Mouse (Mus musculus): ENCODE results near the gene Inhba. TPM values are rescaled to one million over a fixed set of nuclear protein-coding genes. Genes with fewer than 3 reads are reported as not detected.
A peak's percentile ranks its signal among the peaks of the same experiment; 100 is the strongest.

Gene Inhba
- total and polyA plus RNA-seq, 3 experiments, result not detected

- 0 out of 2 replicates have a peak, but pooled peaks have one; percentile 40 for TF ChIP-seq NRF1 (IDR thresholded peaks at IDR 0.05; ENCODE audit: low read depth, low read length)
- peak; percentile 30; the same call in 1 of the 2 replicates for TF ChIP-seq TCF12 (IDR thresholded peaks at IDR 0.05; ENCODE audit: low read depth, low read length)
- no peak for TF ChIP-seq MAFK (IDR thresholded peaks at IDR 0.05; ENCODE audit: insufficient replicate concordance, low read length)
These were observed 714 bp downstream of the Inhba start (continued) for GRCm38 (mm10) chr13:16012243-16012887.

- Histone ChIP-seq H3K27ac (ENCODE audit: insufficient read depth, low read depth) (no peak overlapping the region), H3K36me3 (replicated peaks in 1 of 2; ENCODE audit: control insufficient read depth in 1 of 2, insufficient read depth in 1 of 2, low read length in 1 of 2) (no peaks in the 10 kb centered on the region), H3K9me3 (replicated peaks; ENCODE audit: low read length) (no peaks in the 10 kb centered on the region), H3K9ac (ENCODE audit: insufficient read depth, low read depth) (no peak overlapping the region), H3K27me3 (replicated peaks) (no peaks in the 10 kb centered on the region), H3K79me2 (replicated peaks; ENCODE audit: control insufficient read depth, extremely low read depth, insufficient read depth, poor library complexity, severe bottlenecking) (no peaks in the 10 kb centered on the region), H3K4me1 (ENCODE audit: control insufficient read depth in 1 of 2, insufficient read depth in 2 of 2) (peaks cover 0 to 8% of the 10 kb centered on the region in 2 experiments; a peak in 2 of 4 replicates), H3K4me3 (replicated peaks in 1 of 3; ENCODE audit: low read depth in 2 of 3, low read length in 2 of 3, poor library complexity in 1 of 3) (no peak overlapping the region), H3K4me2 (ENCODE audit: insufficient read depth, low read depth, poor library complexity, severe bottlenecking) (no peak overlapping the region)
- no peak for TF ChIP-seq RAD21 (IDR thresholded peaks at IDR 0.05; ENCODE audit: low read depth, low read length)
- TF ChIP-seq TBP (conservative IDR thresholded peaks at IDR 0.05; ENCODE audit: low read depth, low read length), result no peak
- no peak for TF ChIP-seq CTCF (conservative IDR thresholded peaks at IDR 0.05 in 1 of 2, IDR thresholded peaks at IDR 0.05 in 1 of 2; ENCODE audit: low read depth in 2 of 2, low read length in 2 of 2)
- TF ChIP-seq EP300 (IDR thresholded peaks at IDR 0.05; ENCODE audit: low read length), result no peak
- no peak for TF ChIP-seq MEF2A (IDR thresholded peaks at IDR 0.05; ENCODE audit: borderline replicate concordance, low read depth, low read length)
- TF ChIP-seq ZC3H11A (IDR thresholded peaks at IDR 0.05; ENCODE audit: low read depth, low read length), result no peak
- no peak for TF ChIP-seq MXI1 (IDR thresholded peaks at IDR 0.05; ENCODE audit: low read depth, low read length)
- TF ChIP-seq ETS1 (conservative IDR thresholded peaks at IDR 0.05; ENCODE audit: low read depth, low read length), result no peak
- dilution Hi-C loops (cut with MboI; ENCODE audit: extremely low pct_ligation_motif_present, extremely low pct_unique_long_range_greater_than_20kb, low sequenced_read_pairs), result no loop called here
- in situ Hi-C loops (cut with MboI; ENCODE audit: low pct_ligation_motif_present, low pct_unique_long_range_greater_than_20kb, low sequenced_read_pairs), result loop anchor here (25.0 kb wide), 3 partner anchors 473 to 1423 kb away; no protein-coding TSS in a partner anchor
- DNase-seq (ENCODE audit: extremely low read depth), result no peak
These were observed 2.5 kb downstream of the Inhba start for GRCm38 (mm10) chr13:16014166-16014565.

- no peaks in the 10 kb centered on the region for H3K36me3 ChIP-seq (replicated peaks in 1 of 2; ENCODE audit: control insufficient read depth in 1 of 2, insufficient read depth in 1 of 2, low read length in 1 of 2)
- no peak overlapping the region for H3K9ac ChIP-seq (ENCODE audit: insufficient read depth, low read depth)
- H3K27ac ChIP-seq (ENCODE audit: insufficient read depth, low read depth), result no peak overlapping the region
- dilution Hi-C loops (cut with MboI; ENCODE audit: extremely low pct_ligation_motif_present, extremely low pct_unique_long_range_greater_than_20kb, low sequenced_read_pairs), result no loop called here
- TF ChIP-seq ELF1 (IDR thresholded peaks at IDR 0.05; ENCODE audit: low read depth, low read length) (no peak), JUN (IDR thresholded peaks at IDR 0.05; ENCODE audit: insufficient read depth, low read depth, low read length) (no peak), USF1 (IDR thresholded peaks at IDR 0.05; ENCODE audit: low read depth, low read length) (no peak), MYC (IDR thresholded peaks at IDR 0.05; ENCODE audit: low read depth, low read length) (no peak), BHLHE40 (IDR thresholded peaks at IDR 0.05; ENCODE audit: low read depth, low read length) (no peak), SIN3A (IDR thresholded peaks at IDR 0.05; ENCODE audit: low read length) (no peak), CHD1 (IDR thresholded peaks at IDR 0.05; ENCODE audit: low read depth, low read length) (no peak), MXI1 (IDR thresholded peaks at IDR 0.05; ENCODE audit: low read depth, low read length) (no peak), TBP (conservative IDR thresholded peaks at IDR 0.05; ENCODE audit: low read depth, low read length) (no peak), POLR2A (IDR thresholded peaks at IDR 0.05; ENCODE audit: low read depth, low read length) (no peak), MEF2A (IDR thresholded peaks at IDR 0.05; ENCODE audit: borderline replicate concordance, low read depth, low read length) (no peak), IRF4 (IDR thresholded peaks at IDR 0.05; ENCODE audit: low read depth, low read length) (no peak), TCF12 (IDR thresholded peaks at IDR 0.05; ENCODE audit: low read depth, low read length) (no peak), NRF1 (IDR thresholded peaks at IDR 0.05; ENCODE audit: low read depth, low read length) (no peak), KAT2A (IDR thresholded peaks at IDR 0.05; ENCODE audit: insufficient replicate concordance, low read length) (no peak), ETS1 (conservative IDR thresholded peaks at IDR 0.05; ENCODE audit: low read depth, low read length) (no peak)
- no peaks in the 10 kb centered on the region for H3K79me2 ChIP-seq (replicated peaks; ENCODE audit: control insufficient read depth, extremely low read depth, insufficient read depth, poor library complexity, severe bottlenecking)
- no peak for DNase-seq (ENCODE audit: extremely low read depth)
- peaks cover 0 to 8% of the 10 kb centered on the region in 2 experiments; a peak in 2 of 4 replicates for H3K4me1 ChIP-seq (ENCODE audit: control insufficient read depth in 1 of 2, insufficient read depth in 2 of 2)
- no peaks in the 10 kb centered on the region for H3K9me3 ChIP-seq (replicated peaks; ENCODE audit: low read length)
- H3K4me2 ChIP-seq (ENCODE audit: insufficient read depth, low read depth, poor library complexity, severe bottlenecking), result no peak overlapping the region
- no peaks in the 10 kb centered on the region for H3K27me3 ChIP-seq (replicated peaks)
- no peak overlapping the region for H3K4me3 ChIP-seq (replicated peaks in 1 of 3; ENCODE audit: low read depth in 2 of 3, low read length in 2 of 3, poor library complexity in 1 of 3)
- in situ Hi-C loops (cut with MboI; ENCODE audit: low pct_ligation_motif_present, low pct_unique_long_range_greater_than_20kb, low sequenced_read_pairs), result loop anchor here (25.0 kb wide), 3 partner anchors 471 to 1421 kb away; no protein-coding TSS in a partner anchor
These were observed 4.9 kb downstream of the Inhba start for GRCm38 (mm10) chr13:16016506-16016905.

All from CH12.LX (cell line).